Mouse (Mus musculus) gastrocnemius, adult 18-20 months (tissue): ENCODE measurements at regions not wholly inside any gene's neighbourhood (a gene's known extent, or its start where the extent isn't known, plus 50 kb on each side); places are given as distances from the start of the nearest gene placed in this dataset.
A peak's percentile ranks its signal among the peaks of the same experiment; 100 is the strongest.

Source experiments
- DNase-seq: peaks from one replicate; pipeline ENCODE4 v3.0.0; 2021; ENCODE audit warnings: low spot score

GRCm38 (mm10) chr8:112933815-112934214 is 364.0 kb downstream of the Cntnap4 start:
- no peak for DNase-seq

GRCm38 (mm10) chr8:112935411-112935810 is 365.6 kb downstream of the Cntnap4 start:
- DNase-seq = peak; percentile 2

- peak; percentile 61 for DNase-seq
These were observed 366.3 kb downstream of the Cntnap4 start for GRCm38 (mm10) chr8:112935897-112936719.

- peak; percentile 27 for DNase-seq
These were observed 402.6 kb downstream of the Cntnap4 start for GRCm38 (mm10) chr8:112972418-112972817.

GRCm38 (mm10) chr8:112975734-112976133 is 405.9 kb downstream of the Cntnap4 start:
- no peak for DNase-seq

GRCm38 (mm10) chr8:112976312-112976711 is 406.5 kb downstream of the Cntnap4 start:
- DNase-seq = no peak

GRCm38 (mm10) chr8:112993781-112994180 is 423.9 kb downstream of the Cntnap4 start:
- no peak for DNase-seq

GRCm38 (mm10) chr8:113007356-113007755 is 437.5 kb downstream of the Cntnap4 start:
- DNase-seq = no peak

- DNase-seq = no peak
These were observed 459.0 kb downstream of the Cntnap4 start for GRCm38 (mm10) chr8:113028880-113029279.

GRCm38 (mm10) chr8:113051770-113052473 is 482.1 kb downstream of the Cntnap4 start:
- DNase-seq = no peak

- no peak for DNase-seq
These were observed 495.7 kb downstream of the Cntnap4 start for GRCm38 (mm10) chr8:113065246-113066169.

- no peak for DNase-seq
These were observed 496.4 kb downstream of the Cntnap4 start for GRCm38 (mm10) chr8:113066170-113066708.

GRCm38 (mm10) chr8:113083976-113084375 is 514.1 kb downstream of the Cntnap4 start:
- no peak for DNase-seq

- DNase-seq = no peak
These were observed 517.7 kb downstream of the Cntnap4 start for GRCm38 (mm10) chr8:113087586-113087985.

- DNase-seq = no peak
These were observed 523.7 kb upstream of the Mon1b start for GRCm38 (mm10) chr8:113111665-113112064.

- no peak for DNase-seq
These were observed 521.2 kb upstream of the Mon1b start for GRCm38 (mm10) chr8:113114165-113114700.

GRCm38 (mm10) chr8:113117241-113117640 is 518.1 kb upstream of the Mon1b start:
- no peak for DNase-seq

GRCm38 (mm10) chr8:113125586-113125985 is 509.8 kb upstream of the Mon1b start:
- no peak for DNase-seq

GRCm38 (mm10) chr8:113137361-113137760 is 498.0 kb upstream of the Mon1b start:
- DNase-seq = no peak

GRCm38 (mm10) chr8:113140021-113140420 is 495.4 kb upstream of the Mon1b start:
- DNase-seq = no peak

- DNase-seq = no peak
These were observed 494.3 kb upstream of the Mon1b start for GRCm38 (mm10) chr8:113141131-113141530.
